Mouse (Mus musculus) ovary, postnatal 10 days (tissue): Measurements from ENCODE around the gene Hnrnph3.
"Not testable (repeated sequence)": the region's sequence is repeated elsewhere in the genome, so short reads cannot be mapped to it uniquely, and the experiment has no call there.

Source experiments
- DNase-seq: peaks from one replicate; pipeline ENCODE4 v3.0.0; 2022; ENCODE audit warnings: low spot score

The Hnrnph3 gene

GRCm38 (mm10) chr10:63023749-63024579, at the start of gene Hnrnph3, which contains the start of gene Pbld2:
TSS of gene Hnrnph3 (minus strand) at chr10:63024217.
TSS of gene Pbld2 (plus strand) at chr10:63024315.
- DNase-seq: peak; percentile 95

- DNase-seq: peak; percentile 24
Measured at GRCm38 (mm10) chr10:63065988-63066387, 42.0 kb upstream of the Hnrnph3 start.

GRCm38 (mm10) chr10:63065561-63065960, 41.5 kb upstream of the Hnrnph3 start:
- no peak for DNase-seq

GRCm38 (mm10) chr10:63064516-63064915, 40.5 kb upstream of the Hnrnph3 start:
- no peak for DNase-seq

GRCm38 (mm10) chr10:63063365-63063764, 39.3 kb upstream of the Hnrnph3 start:
- no peak for DNase-seq

GRCm38 (mm10) chr10:63062696-63063095, 38.7 kb upstream of the Hnrnph3 start:
- no peak for DNase-seq

- no peak for DNase-seq
Measured at GRCm38 (mm10) chr10:63061266-63061665, 37.2 kb upstream of the Hnrnph3 start.

- no peak for DNase-seq
Measured at GRCm38 (mm10) chr10:63060406-63060805, 36.4 kb upstream of the Hnrnph3 start.

- no peak for DNase-seq
Measured at GRCm38 (mm10) chr10:63059862-63060261, 35.8 kb upstream of the Hnrnph3 start, which contains the start of gene Pbld1. TSS of gene Pbld1 (plus strand) at chr10:63060162.

GRCm38 (mm10) chr10:63056966-63057750, 33.1 kb upstream of the Hnrnph3 start:
- no peak for DNase-seq

- no peak for DNase-seq
Measured at GRCm38 (mm10) chr10:63054586-63054985, 30.6 kb upstream of the Hnrnph3 start.

GRCm38 (mm10) chr10:63054071-63054470, 30.1 kb upstream of the Hnrnph3 start:
- not testable (repeated sequence) for DNase-seq

GRCm38 (mm10) chr10:63053007-63053406, 29.0 kb upstream of the Hnrnph3 start:
- DNase-seq: no peak

GRCm38 (mm10) chr10:63052011-63052410, 28.0 kb upstream of the Hnrnph3 start:
- DNase-seq: no peak

- no peak for DNase-seq
Measured at GRCm38 (mm10) chr10:63051267-63051666, 27.2 kb upstream of the Hnrnph3 start.

- DNase-seq: no peak
Measured at GRCm38 (mm10) chr10:63049106-63049505, 25.1 kb upstream of the Hnrnph3 start.

GRCm38 (mm10) chr10:63047751-63048150, 23.7 kb upstream of the Hnrnph3 start:
- no peak for DNase-seq

GRCm38 (mm10) chr10:63043154-63043553, 19.1 kb upstream of the Hnrnph3 start:
- no peak for DNase-seq

- no peak for DNase-seq
Measured at GRCm38 (mm10) chr10:63039867-63040628, 16.0 kb upstream of the Hnrnph3 start.

- DNase-seq: no peak
Measured at GRCm38 (mm10) chr10:63038571-63039320, 14.7 kb upstream of the Hnrnph3 start.

- no peak for DNase-seq
Measured at GRCm38 (mm10) chr10:63032956-63033355, 8.9 kb upstream of the Hnrnph3 start.
